Mouse (Mus musculus) frontal cortex, adult (tissue): ENCODE data around the gene Olfr1314.

Experiments
- ATAC-seq: cut with Nextera tagmentation; 2 replicates; pipeline ENCODE4 v1.9.2; 2017; ENCODE audit warnings: mild to moderate bottlenecking, moderate library complexity, mixed read lengths; ENCODE audit not compliant: low TSS enrichment

Gene Olfr1314

GRCm38 (mm10) chr2:112096681-112097080 lies at the start of gene Olfr1314:
Olfr1314 (minus strand) TSS chr2:112096781.
- no peak for ATAC-seq

- ATAC-seq = no peak
These were observed 43.4 kb upstream of the Olfr1314 start, which contains the start of gene Olfr1317 for GRCm38 (mm10) chr2:112140029-112140428. Olfr1317 (plus strand) TSS chr2:112140329.

- ATAC-seq = no peak
These were observed 38.3 kb upstream of the Olfr1314 start, which contains the start of gene Olfr1316 for GRCm38 (mm10) chr2:112134877-112135276. Olfr1316 (minus strand) TSS chr2:112134977.

GRCm38 (mm10) chr2:112115340-112115739 lies 18.8 kb upstream of the Olfr1314 start, which contains the start of gene Olfr1315-ps1:
Olfr1315-ps1 (minus strand) TSS chr2:112115440.
- ATAC-seq = no peak

- no peak for ATAC-seq
These were observed 18.8 kb downstream of the Olfr1314 start, which contains the start of gene Olfr1313 for GRCm38 (mm10) chr2:112077743-112078142. Olfr1313 (minus strand) TSS chr2:112077843.

- no peak for ATAC-seq
These were observed 46.4 kb downstream of the Olfr1314 start, which contains the start of gene Olfr1312 for GRCm38 (mm10) chr2:112050138-112050537. Olfr1312 (minus strand) TSS chr2:112050238.
